Mouse (Mus musculus) midbrain, embryonic 13.5 days (tissue): ENCODE data around the gene Fkbpl. TPM values are rescaled to one million over a fixed set of nuclear protein-coding genes. Genes with fewer than 3 reads are reported as not detected.

Source experiments
- ATAC-seq: fragments of 200-750 bp; cut with Nextera tagmentation; 2 replicates; pipeline ENCODE4 v1.8.0; 2017; ENCODE audit warnings: mild to moderate bottlenecking, moderate TSS enrichment, moderate library complexity
- H3K27ac ChIP-seq: fragments of 300-500 bp; sonication (generic); 2 replicates; pipeline ENCODE4 v1.5.1; 2015; ENCODE audit warnings: inconsistent platforms, mild to moderate bottlenecking, moderate library complexity
- H3K27me3 ChIP-seq: fragments of 300-500 bp; sonication (generic); 2 replicates; pipeline ENCODE4 v1.6.1; 2015; ENCODE audit warnings: mild to moderate bottlenecking, inconsistent platforms
- H3K36me3 ChIP-seq: fragments of 300-500 bp; sonication (generic); 2 replicates; pipeline ENCODE4 v1.6.1; 2015; ENCODE audit warnings: mild to moderate bottlenecking, inconsistent platforms
- H3K4me1 ChIP-seq: fragments of 300-500 bp; sonication (generic); replicated peaks from 2 replicates; pipeline ENCODE4 v1.6.1; 2015; ENCODE audit warnings: inconsistent platforms
- H3K4me2 ChIP-seq: fragments of 300-500 bp; sonication (generic); replicated peaks from 2 replicates; pipeline ENCODE4 v1.6.1; 2015; ENCODE audit warnings: moderate library complexity, mild to moderate bottlenecking, inconsistent platforms
- H3K4me3 ChIP-seq: fragments of 300-500 bp; sonication (generic); replicated peaks from 2 replicates; pipeline ENCODE4 v1.5.1; 2015; ENCODE audit warnings: mild to moderate bottlenecking, inconsistent platforms
- H3K9ac ChIP-seq: fragments of 300-500 bp; sonication (generic); replicated peaks from 2 replicates; pipeline ENCODE4 v1.6.1; 2015; ENCODE audit warnings: mild to moderate bottlenecking, inconsistent platforms
- H3K9me3 ChIP-seq: fragments of 300-500 bp; sonication (generic); 2 replicates; pipeline ENCODE4 v1.6.1; 2016; ENCODE audit warnings: mild to moderate bottlenecking, inconsistent platforms
- WGBS: fragments of 180-500 bp; shearing (Covaris S2); methylation state at CpG from one replicate; pipeline ENCODE4 v1.1.7; 2015; 5-methylcytosine and 5-hydroxymethylcytosine counted together
- polyA plus RNA-seq: library from polyadenylated mRNA; unstranded; fragments of >200 nt; fragmentation: Nextera tagmentation; extraction: Ambion mirVana; gene quantifications from 2 replicates; pipeline ENCODE4 v1.2.1, GENCODE M21; 2015

The Fkbpl gene
- polyA plus RNA-seq, 1 experiment from 2014 or later, result 18.9 TPM

- Histone ChIP-seq H3K4me1 (peaks cover 65% of the 10 kb centered on the region), H3K4me3 (peak within 1 kb of the TSS; percentile 80), H3K36me3 (peaks cover 3% of the 10 kb centered on the region; the same call in 1 of the 2 replicates), H3K4me2 (peak within 1 kb of the TSS; percentile 91), H3K27me3 (peaks cover 31% of the 10 kb centered on the region), H3K9ac (peak within 1 kb of the TSS; percentile 83), H3K9me3 (no peaks in the 10 kb centered on the region), H3K27ac (peak within 1 kb of the TSS; percentile 94)
- WGBS, result 3% methylated on average over 29 of the region's 29 CpGs
- no peak; the same call in 1 of the 2 replicates for ATAC-seq
These were observed 16.5 kb upstream of the Fkbpl start, which contains the start of gene Ppt2 for GRCm38 (mm10) chr17:34627943-34628643. Gene Ppt2, minus strand, starts transcription at chr17:34628510.

GRCm38 (mm10) chr17:34628644-34628967 is 16.0 kb upstream of the Fkbpl start:
- Histone ChIP-seq H3K27me3 (peaks cover 34% of the 10 kb centered on the region), H3K4me2 (peak overlapping the region; percentile 91), H3K36me3 (peaks cover 3% of the 10 kb centered on the region; the same call in 1 of the 2 replicates), H3K4me3 (peak overlapping the region; percentile 80), H3K4me1 (peaks cover 65% of the 10 kb centered on the region), H3K9ac (peak overlapping the region; percentile 83), H3K9me3 (no peaks in the 10 kb centered on the region), H3K27ac (peak overlapping the region; percentile 94)
- 11% methylated on average over 5 of the region's 5 CpGs for WGBS
- ATAC-seq, result no peak

- peaks cover 65% of the 10 kb centered on the region for H3K4me1 ChIP-seq
- 0 out of 2 replicates have a peak, but pooled peaks cover 3% of the 10 kb centered on the region for H3K36me3 ChIP-seq
- H3K9ac ChIP-seq, result peak within 1 kb of the TSS; percentile 83
- peak within 1 kb of the TSS; percentile 94 for H3K27ac ChIP-seq
- peak within 1 kb of the TSS; percentile 91 for H3K4me2 ChIP-seq
- H3K4me3 ChIP-seq, result peak within 1 kb of the TSS; percentile 80
- peaks cover 34% of the 10 kb centered on the region for H3K27me3 ChIP-seq
- H3K9me3 ChIP-seq, result no peaks in the 10 kb centered on the region
- WGBS, result under 1% methylated on average over 16 of the region's 16 CpGs
- ATAC-seq, result peak; percentile 34; the same call in 1 of the 2 replicates
These were observed 15.3 kb upstream of the Fkbpl start, which contains the start of gene Prrt1 for GRCm38 (mm10) chr17:34629221-34629751. Gene Prrt1, plus strand, starts transcription at chr17:34629533.

GRCm38 (mm10) chr17:34629796-34630603 is 14.6 kb upstream of the Fkbpl start:
- peaks cover 34% of the 10 kb centered on the region for H3K27me3 ChIP-seq
- H3K36me3 ChIP-seq, result 0 out of 2 replicates have a peak, but pooled peaks cover 3% of the 10 kb centered on the region
- peak overlapping the region; percentile 91 for H3K4me2 ChIP-seq
- peaks cover 65% of the 10 kb centered on the region for H3K4me1 ChIP-seq
- H3K4me3 ChIP-seq, result peak overlapping the region; percentile 80
- 13% methylated on average over 12 of the region's 12 CpGs for WGBS
- H3K27ac ChIP-seq, result peak overlapping the region; percentile 94
- H3K9me3 ChIP-seq, result no peaks in the 10 kb centered on the region
- no peak for ATAC-seq
- H3K9ac ChIP-seq, result peak overlapping the region; percentile 83

- 2% methylated on average over 45 of the region's 48 CpGs for WGBS
- Histone ChIP-seq H3K36me3 (no peaks in the 10 kb centered on the region), H3K4me2 (peak overlapping the region; percentile 91), H3K4me3 (peak overlapping the region; percentile 80), H3K9me3 (no peaks in the 10 kb centered on the region), H3K27me3 (peaks cover 34% of the 10 kb centered on the region), H3K27ac (no peak overlapping the region), H3K4me1 (peaks cover 60% of the 10 kb centered on the region), H3K9ac (peak overlapping the region; percentile 83)
- no peak for ATAC-seq
These were observed 13.7 kb upstream of the Fkbpl start for GRCm38 (mm10) chr17:34630761-34631301.

GRCm38 (mm10) chr17:34631647-34632046 is 12.9 kb upstream of the Fkbpl start:
- H3K27ac ChIP-seq, result no peak overlapping the region
- ATAC-seq, result no peak
- H3K9ac ChIP-seq, result peak overlapping the region; percentile 83
- H3K4me1 ChIP-seq, result peaks cover 52% of the 10 kb centered on the region
- H3K9me3 ChIP-seq, result no peaks in the 10 kb centered on the region
- 6% methylated on average over 12 of the region's 12 CpGs for WGBS
- peak overlapping the region; percentile 91 for H3K4me2 ChIP-seq
- H3K4me3 ChIP-seq, result peak overlapping the region; percentile 80
- peaks cover 34% of the 10 kb centered on the region for H3K27me3 ChIP-seq
- no peaks in the 10 kb centered on the region for H3K36me3 ChIP-seq

- H3K9me3 ChIP-seq, result no peaks in the 10 kb centered on the region
- peaks cover 50% of the 10 kb centered on the region for H3K4me1 ChIP-seq
- no peak for ATAC-seq
- peak overlapping the region; percentile 91 for H3K4me2 ChIP-seq
- no peak overlapping the region for H3K27ac ChIP-seq
- 2% methylated on average over 26 of the region's 26 CpGs for WGBS
- H3K36me3 ChIP-seq, result no peaks in the 10 kb centered on the region
- peak overlapping the region; percentile 83 for H3K9ac ChIP-seq
- H3K27me3 ChIP-seq, result peaks cover 34% of the 10 kb centered on the region
- H3K4me3 ChIP-seq, result peak overlapping the region; percentile 80
These were observed 12.3 kb upstream of the Fkbpl start for GRCm38 (mm10) chr17:34632261-34632691.

- H3K9ac ChIP-seq, result no peak overlapping the region
- no peaks in the 10 kb centered on the region for H3K9me3 ChIP-seq
- no peak overlapping the region for H3K27ac ChIP-seq
- H3K4me3 ChIP-seq, result no peak overlapping the region
- peaks cover 27% of the 10 kb centered on the region for H3K4me1 ChIP-seq
- 66% methylated on average over 2 of the region's 2 CpGs for WGBS
- no peaks in the 10 kb centered on the region for H3K36me3 ChIP-seq
- no peak overlapping the region for H3K4me2 ChIP-seq
- H3K27me3 ChIP-seq, result peaks cover 24% of the 10 kb centered on the region
- no peak for ATAC-seq
These were observed 8.9 kb upstream of the Fkbpl start for GRCm38 (mm10) chr17:34635671-34636070.

- H3K4me1 ChIP-seq, result peaks cover 18% of the 10 kb centered on the region
These were observed 7.1 kb upstream of the Fkbpl start for GRCm38 (mm10) chr17:34637459-34637858.

GRCm38 (mm10) chr17:34639461-34640255 is 4.9 kb upstream of the Fkbpl start:
- Histone ChIP-seq H3K27ac (0 out of 2 replicates have a peak overlapping the region, but pooled peaks have one; percentile 12), H3K9me3 (no peaks in the 10 kb centered on the region), H3K4me3 (no peak overlapping the region), H3K4me1 (peaks cover 17% of the 10 kb centered on the region), H3K4me2 (no peak overlapping the region), H3K9ac (0 out of 2 replicates have a peak overlapping the region, but pooled peaks have one; percentile 34), H3K27me3 (no peaks in the 10 kb centered on the region; the same call in 1 of the 2 replicates), H3K36me3 (no peaks in the 10 kb centered on the region)
- no peak for ATAC-seq
- 84% methylated on average over 7 of the region's 7 CpGs for WGBS

More at GRCm38 (mm10) chr17:34637459-34637858, 7.1 kb upstream of the Fkbpl start:
- no peaks in the 10 kb centered on the region for H3K36me3 ChIP-seq
- no peak overlapping the region for H3K27ac ChIP-seq
- 71% methylated on average over 3 of the region's 3 CpGs for WGBS
- H3K9me3 ChIP-seq, result no peaks in the 10 kb centered on the region
- no peak overlapping the region for H3K4me2 ChIP-seq
- ATAC-seq, result no peak
- H3K4me3 ChIP-seq, result no peak overlapping the region
- peaks cover 7% of the 10 kb centered on the region for H3K27me3 ChIP-seq
- no peak overlapping the region for H3K9ac ChIP-seq
